Mouse (Mus musculus) stomach, postnatal 0 days (tissue): ENCODE results near the gene Tmc4.

ENCODE experiments used
- CTCF ChIP-seq: IDR thresholded peaks from 2 replicates; pipeline ENCODE4 v1.5.1; 2016; ENCODE audit warnings: antibody characterized with exemption, low read depth, mild to moderate bottlenecking, moderate library complexity
- EP300 ChIP-seq: optimal IDR thresholded peaks from 2 replicates; pipeline ENCODE3; 2016; ENCODE audit warnings: antibody characterized with exemption

- no peak for TF ChIP-seq CTCF
- TF ChIP-seq EP300: no peak
Observed at GRCm38 (mm10) chr7:3694076-3694948, 17.0 kb upstream of the Tmc4 start.
